Mouse (Mus musculus): ENCODE data around the gene Txk. TPM values are rescaled to one million over a fixed set of nuclear protein-coding genes. Genes with fewer than 3 reads are reported as not detected.

Txk gene
- total RNA-seq, 4 experiments from 2014 or later: 0.06 to 0.20 (median 0.18) TPM; not detected in 1

Other genes starting within 250 kb of the Txk start
- gene Corin, start 248.3 kb downstream of the Txk start, total RNA-seq (2022): under 1 TPM; 0.16 to 0.52 (median 0.27) TPM
- gene Nfxl1, start 193.1 kb downstream of the Txk start, total RNA-seq (2022): 10 to 100 TPM; 14.4 to 16.5 (median 15.0) TPM
- not detected for gene Zar1, start 171.5 kb downstream of the Txk start, total RNA-seq (2022)
- under 1 TPM in 1 of 4 experiments, not detected in 3; 0.33 TPM for gene Gm5868, start 165.2 kb downstream of the Txk start, total RNA-seq (2022)
- gene Cnga1, start 108.5 kb downstream of the Txk start, total RNA-seq (2022): not detected
- gene Nipal1, start 105.0 kb downstream of the Txk start, total RNA-seq (2022): not detected
- gene Tec, start 115.7 kb upstream of the Txk start, total RNA-seq (2022): 1 to 10 TPM; 1.1 to 5.9 (median 4.1) TPM
- 10 to 100 TPM; 23.7 to 26.8 (median 25.7) TPM for gene Slain2, start 161.5 kb upstream of the Txk start, total RNA-seq (2022)
- gene Gm10135, start 221.9 kb upstream of the Txk start, total RNA-seq (2022): not detected